Mouse (Mus musculus) heart, embryonic 12.5 days (tissue): ENCODE data around the gene Rexo1. TPM values are rescaled to one million over a fixed set of nuclear protein-coding genes. Genes with fewer than 3 reads are reported as not detected.

Experiments used
- ATAC-seq: fragments of 200-750 bp; cut with Nextera tagmentation; 2 replicates; pipeline ENCODE4 v1.8.0; 2017; ENCODE audit warnings: moderate TSS enrichment, moderate library complexity; ENCODE audit not compliant: insufficient number of reproducible peaks, low FRiP score
- H3K27ac ChIP-seq: fragments of 300-500 bp; sonication (generic); 2 replicates; pipeline ENCODE4 v1.5.1; 2016; ENCODE audit warnings: mild to moderate bottlenecking, moderate library complexity; ENCODE audit not compliant: poor library complexity, severe bottlenecking
- H3K27me3 ChIP-seq: fragments of 300-500 bp; sonication (generic); replicated peaks from 2 replicates; pipeline ENCODE4 v1.6.1; 2016; ENCODE audit warnings: mild to moderate bottlenecking, moderate library complexity
- H3K36me3 ChIP-seq: fragments of 300-500 bp; sonication (generic); 2 replicates; pipeline ENCODE4 v1.6.1; 2016; ENCODE audit warnings: mild to moderate bottlenecking, moderate library complexity
- H3K4me1 ChIP-seq: fragments of 300-500 bp; sonication (generic); replicated peaks from 2 replicates; pipeline ENCODE4 v1.6.1; 2016; ENCODE audit warnings: mild to moderate bottlenecking
- H3K4me2 ChIP-seq: fragments of 300-500 bp; sonication (generic); 2 replicates; pipeline ENCODE4 v1.6.1; 2016; ENCODE audit warnings: mild to moderate bottlenecking, moderate library complexity
- H3K4me3 ChIP-seq: fragments of 300-500 bp; sonication (generic); 2 replicates; pipeline ENCODE4 v1.5.1; 2016; ENCODE audit warnings: mild to moderate bottlenecking
- H3K9ac ChIP-seq: fragments of 300-500 bp; sonication (generic); 2 replicates; pipeline ENCODE4 v1.6.1; 2016; ENCODE audit warnings: mild to moderate bottlenecking, moderate library complexity
- H3K9me3 ChIP-seq: fragments of 300-500 bp; sonication (generic); replicated peaks from 2 replicates; pipeline ENCODE4 v1.6.1; 2016; ENCODE audit warnings: mild to moderate bottlenecking, moderate library complexity
- WGBS: fragments of 180-500 bp; shearing (Covaris S2); methylation state at CpG from one replicate; pipeline ENCODE4 v1.1.7; 2016; 5-methylcytosine and 5-hydroxymethylcytosine counted together
- polyA plus RNA-seq: library from polyadenylated mRNA; unstranded; fragments of >200 nt; fragmentation: Nextera tagmentation; extraction: Ambion mirVana; gene quantifications from 2 replicates; pipeline ENCODE4 v1.2.1, GENCODE M21; 2016

The Rexo1 gene
- polyA plus RNA-seq, 1 experiment from 2014 or later = 21.5 TPM

- H3K4me1 ChIP-seq = peaks cover 41% of the 10 kb centered on the region
- WGBS = 67% methylated on average over 9 of the region's 9 CpGs
- ATAC-seq = no peak
These were observed 9.0 kb downstream of the Rexo1 start for GRCm38 (mm10) chr10:80552364-80552763.

DNA sequence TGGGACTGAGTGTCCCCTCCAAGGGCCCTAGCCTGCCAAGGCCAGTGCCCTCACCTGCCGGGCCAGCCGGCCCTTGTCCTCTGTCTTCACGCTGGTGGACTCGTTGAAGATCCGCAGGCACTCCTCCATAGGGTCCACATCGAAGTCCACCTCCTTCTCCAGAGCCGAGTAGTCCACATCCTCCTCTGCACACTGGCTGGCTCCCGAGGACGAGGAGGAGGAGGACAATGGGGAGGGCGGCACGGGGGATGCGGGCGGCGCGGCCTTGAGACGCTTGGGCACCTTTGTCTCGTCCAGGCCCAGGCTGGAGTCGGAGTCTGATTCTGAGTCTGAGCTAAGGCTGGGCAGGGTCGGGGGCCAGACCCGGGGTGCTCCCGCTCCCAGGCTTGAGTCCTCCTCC lies 12.1 kb downstream of the Rexo1 start:
- WGBS = 87% methylated on average over 21 of the region's 21 CpGs
- peaks cover 27% of the 10 kb centered on the region for H3K4me1 ChIP-seq
- no peaks in the 10 kb centered on the region for H3K9me3 ChIP-seq
- H3K36me3 ChIP-seq = peaks cover 67% of the 10 kb centered on the region
- no peaks in the 10 kb centered on the region for H3K27me3 ChIP-seq
- H3K4me2 ChIP-seq = no peak overlapping the region
- H3K9ac ChIP-seq = no peak overlapping the region
- no peak overlapping the region for H3K27ac ChIP-seq
- no peak overlapping the region for H3K4me3 ChIP-seq
- ATAC-seq = no peak

More at GRCm38 (mm10) chr10:80552364-80552763, 9.0 kb downstream of the Rexo1 start:
- Histone ChIP-seq H3K4me2 (no peak overlapping the region), H3K36me3 (peaks cover 36% of the 10 kb centered on the region), H3K9me3 (no peaks in the 10 kb centered on the region), H3K4me3 (no peak overlapping the region), H3K9ac (no peak overlapping the region), H3K27ac (no peak overlapping the region), H3K27me3 (no peaks in the 10 kb centered on the region)

- H3K27me3 ChIP-seq = no peaks in the 10 kb centered on the region
- H3K27ac ChIP-seq = no peak overlapping the region
- ATAC-seq = peak; percentile 56; the same call in 1 of the 2 replicates
- no peaks in the 10 kb centered on the region for H3K9me3 ChIP-seq
- 70% methylated on average over 10 of the region's 10 CpGs for WGBS
- H3K36me3 ChIP-seq = peaks cover 74% of the 10 kb centered on the region
- H3K9ac ChIP-seq = no peak overlapping the region
- no peak overlapping the region for H3K4me3 ChIP-seq
- H3K4me2 ChIP-seq = no peak overlapping the region
- H3K4me1 ChIP-seq = peaks cover 19% of the 10 kb centered on the region
These were observed 12.8 kb downstream of the Rexo1 start for GRCm38 (mm10) chr10:80548428-80549006.

DNA sequence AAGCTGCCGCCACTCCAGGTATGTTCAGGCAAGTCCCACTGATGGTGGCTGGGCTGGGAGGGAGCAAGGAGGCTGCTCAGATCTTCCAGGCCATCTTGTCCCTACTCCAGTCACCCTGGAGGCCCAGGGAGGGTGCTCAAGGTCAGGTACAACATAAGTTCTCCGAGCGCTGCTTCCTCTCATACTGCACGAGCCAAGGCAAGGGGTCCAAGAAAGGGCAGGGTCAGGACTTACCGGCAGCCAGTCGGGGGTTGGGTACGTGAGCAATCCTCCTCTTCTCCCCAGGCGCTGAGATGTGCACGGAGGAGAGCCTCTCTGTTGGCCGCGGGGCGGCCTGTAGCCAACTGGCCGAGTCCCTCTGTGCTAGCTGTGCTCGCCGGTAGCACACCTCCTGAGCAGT lies 13.8 kb downstream of the Rexo1 start:
- WGBS = 88% methylated on average over 15 of the region's 15 CpGs
- Histone ChIP-seq H3K27me3 (no peaks in the 10 kb centered on the region), H3K4me1 (peaks cover 10% of the 10 kb centered on the region), H3K36me3 (peaks cover 84% of the 10 kb centered on the region), H3K4me2 (no peak overlapping the region), H3K4me3 (no peak overlapping the region), H3K9ac (no peak overlapping the region), H3K27ac (no peak overlapping the region), H3K9me3 (no peaks in the 10 kb centered on the region)
- ATAC-seq = no peak

GRCm38 (mm10) chr10:80546945-80547344 lies 14.4 kb downstream of the Rexo1 start:
- H3K36me3 ChIP-seq = peaks cover 90% of the 10 kb centered on the region
- H3K9me3 ChIP-seq = no peaks in the 10 kb centered on the region
- H3K27ac ChIP-seq = no peak overlapping the region
- H3K4me2 ChIP-seq = no peak overlapping the region
- no peaks in the 10 kb centered on the region for H3K27me3 ChIP-seq
- H3K4me3 ChIP-seq = no peak overlapping the region
- H3K9ac ChIP-seq = no peak overlapping the region
- no peak for ATAC-seq
- H3K4me1 ChIP-seq = peaks cover 10% of the 10 kb centered on the region
- 89% methylated on average over 4 of the region's 4 CpGs for WGBS

DNA sequence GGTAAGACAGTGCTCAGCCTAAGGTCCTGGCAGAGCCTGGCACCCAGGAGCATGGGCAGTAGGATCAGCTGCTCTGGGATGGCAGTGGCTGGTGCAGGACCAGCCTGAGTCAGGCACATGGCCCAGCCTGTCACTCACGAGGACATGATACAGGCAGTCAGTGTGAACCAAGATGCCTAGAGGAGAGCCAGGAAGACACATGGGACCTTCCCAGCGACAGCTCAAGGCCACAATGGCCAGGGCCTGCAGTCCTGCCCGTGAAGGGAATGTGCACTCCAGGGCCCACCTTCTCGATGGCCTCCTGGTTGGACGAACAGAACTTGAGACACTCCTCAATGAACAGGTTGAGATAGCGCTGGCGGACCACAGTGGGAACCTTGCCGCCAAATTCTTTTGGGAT lies 15.8 kb downstream of the Rexo1 start:
- H3K4me1 ChIP-seq = peaks cover 15% of the 10 kb centered on the region
- peaks cover 97% of the 10 kb centered on the region for H3K36me3 ChIP-seq
- H3K4me3 ChIP-seq = no peak overlapping the region
- no peak for ATAC-seq
- H3K9me3 ChIP-seq = no peaks in the 10 kb centered on the region
- H3K27ac ChIP-seq = no peak overlapping the region
- 85% methylated on average over 8 of the region's 8 CpGs for WGBS
- no peak overlapping the region for H3K4me2 ChIP-seq
- no peak overlapping the region for H3K9ac ChIP-seq
- H3K27me3 ChIP-seq = no peaks in the 10 kb centered on the region

DNA sequence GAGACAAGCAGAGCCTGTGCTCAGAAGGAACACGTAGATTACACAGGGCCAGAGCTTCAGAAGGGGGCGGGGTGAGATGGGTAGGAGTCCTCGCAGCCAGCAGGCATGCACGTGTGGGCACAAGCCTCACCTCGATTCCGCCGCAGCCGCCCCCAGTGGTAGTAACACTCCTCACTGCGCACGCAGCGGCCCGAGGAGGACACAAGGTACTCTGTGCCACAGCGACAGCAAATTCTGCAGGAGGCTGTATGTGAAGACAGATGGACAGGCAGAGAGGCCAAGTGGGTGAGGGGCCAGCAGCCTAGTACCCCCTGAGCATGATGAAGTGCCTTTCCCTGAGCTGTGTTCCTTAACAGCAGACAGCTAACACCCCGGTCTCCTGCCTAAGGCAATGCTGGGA lies 17.5 kb downstream of the Rexo1 start:
- Histone ChIP-seq H3K27me3 (no peaks in the 10 kb centered on the region), H3K9me3 (no peaks in the 10 kb centered on the region), H3K4me2 (no peak overlapping the region), H3K4me3 (no peak overlapping the region), H3K9ac (no peak overlapping the region), H3K27ac (no peak overlapping the region), H3K36me3 (peaks cover 80% of the 10 kb centered on the region), H3K4me1 (peaks cover 23% of the 10 kb centered on the region)
- 92% methylated on average over 14 of the region's 14 CpGs for WGBS
- ATAC-seq = no peak

- Histone ChIP-seq H3K27me3 (peaks cover 33% of the 10 kb centered on the region), H3K4me3 (no peak overlapping the region), H3K4me2 (no peak overlapping the region), H3K4me1 (peaks cover 28% of the 10 kb centered on the region), H3K36me3 (peaks cover 36% of the 10 kb centered on the region), H3K9ac (no peak overlapping the region), H3K27ac (no peak overlapping the region), H3K9me3 (no peaks in the 10 kb centered on the region)
- WGBS = 18% methylated on average over 5 of the region's 5 CpGs
- peak; percentile 30 for ATAC-seq
These were observed 21.9 kb downstream of the Rexo1 start for GRCm38 (mm10) chr10:80539493-80539892.

DNA sequence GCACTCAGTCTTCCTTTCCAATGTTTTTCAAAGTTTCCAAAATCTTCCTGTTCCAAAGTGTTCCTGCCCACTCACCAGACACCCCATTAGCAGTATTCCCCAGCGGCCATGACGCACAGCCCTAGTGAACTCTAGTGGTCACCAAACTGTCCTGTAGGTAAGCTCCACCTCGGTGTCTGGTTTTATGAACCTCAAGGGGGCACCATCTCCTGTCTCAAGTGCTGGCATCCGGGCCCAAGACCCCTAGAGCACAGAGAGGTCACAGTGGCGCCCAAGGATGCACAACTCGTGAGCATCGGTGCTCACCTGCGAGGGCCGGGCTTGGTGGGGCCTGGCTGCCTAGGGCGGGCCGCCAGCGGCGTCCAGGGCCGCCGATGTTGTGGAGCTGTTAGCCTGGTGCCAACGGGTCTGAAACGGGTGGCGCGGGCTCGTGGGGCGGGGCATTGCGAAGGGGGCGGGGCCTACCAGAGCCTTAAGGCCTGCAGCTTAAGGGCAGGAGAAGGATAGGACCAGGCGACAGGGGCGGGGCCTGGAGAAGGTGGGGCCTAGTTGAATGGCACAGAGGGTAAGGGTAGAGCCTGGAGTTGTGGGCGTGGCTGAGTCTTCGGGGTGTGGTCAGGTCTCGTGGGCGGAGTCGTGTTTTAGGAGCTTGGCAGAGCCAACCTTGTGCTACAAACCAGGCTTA lies 22.5 kb downstream of the Rexo1 start, which contains the start of gene Atp8b3:
Gene Atp8b3 (minus strand): TSS at position 415 of the 685 bp plus-strand sequence.
- 2% methylated on average over 30 of the region's 30 CpGs for WGBS
- H3K9ac ChIP-seq = no peak within 1 kb of the TSS
- peaks cover 30% of the 10 kb centered on the region for H3K36me3 ChIP-seq
- no peak within 1 kb of the TSS for H3K27ac ChIP-seq
- ATAC-seq = peak; percentile 88
- H3K4me2 ChIP-seq = peak within 1 kb of the TSS; percentile 47
- H3K4me3 ChIP-seq = peak within 1 kb of the TSS; percentile 24
- H3K27me3 ChIP-seq = peaks cover 33% of the 10 kb centered on the region
- H3K4me1 ChIP-seq = peaks cover 33% of the 10 kb centered on the region
- H3K9me3 ChIP-seq = no peaks in the 10 kb centered on the region

DNA sequence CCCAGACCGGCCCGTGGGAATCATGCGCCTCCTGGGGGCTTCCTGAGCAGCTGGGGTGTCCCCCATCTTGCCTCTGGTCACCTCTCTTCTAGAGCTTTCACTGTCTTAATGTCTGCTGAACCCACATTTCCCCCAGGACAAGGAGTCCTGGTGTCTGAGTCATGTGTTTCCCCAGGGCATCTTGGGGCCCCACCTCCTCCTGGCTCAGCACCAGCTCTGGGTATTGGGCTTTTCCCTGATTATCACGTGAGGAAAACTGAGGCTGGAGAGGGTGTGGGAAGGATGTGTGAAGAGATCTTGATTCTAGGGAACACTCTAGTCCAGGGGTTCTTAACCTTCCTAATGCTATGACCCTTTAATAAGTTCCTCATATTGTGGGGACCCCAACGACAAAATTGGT lies 23.2 kb downstream of the Rexo1 start:
- no peak overlapping the region for H3K4me2 ChIP-seq
- no peak for ATAC-seq
- peaks cover 36% of the 10 kb centered on the region for H3K4me1 ChIP-seq
- no peaks in the 10 kb centered on the region for H3K9me3 ChIP-seq
- no peak overlapping the region for H3K9ac ChIP-seq
- WGBS = 55% methylated on average over 5 of the region's 5 CpGs
- no peak overlapping the region for H3K27ac ChIP-seq
- peaks cover 23% of the 10 kb centered on the region for H3K36me3 ChIP-seq
- no peak overlapping the region for H3K4me3 ChIP-seq
- H3K27me3 ChIP-seq = peaks cover 33% of the 10 kb centered on the region

- Histone ChIP-seq H3K9ac (no peak overlapping the region), H3K9me3 (no peaks in the 10 kb centered on the region), H3K36me3 (no peaks in the 10 kb centered on the region), H3K4me1 (peaks cover 31% of the 10 kb centered on the region), H3K27me3 (peaks cover 38% of the 10 kb centered on the region), H3K4me3 (no peak overlapping the region), H3K27ac (no peak overlapping the region), H3K4me2 (peak overlapping the region; percentile 48)
- ATAC-seq = no peak
- WGBS = 10% methylated on average over 13 of the region's 13 CpGs
These were observed 25.6 kb downstream of the Rexo1 start for GRCm38 (mm10) chr10:80535711-80536110.
